Mouse (Mus musculus) thymus, postnatal 0 days (tissue): ENCODE measurements around the gene Limd2. TPM values are rescaled to one million over a fixed set of nuclear protein-coding genes. Genes with fewer than 3 reads are reported as not detected.
"Not testable (repeated sequence)": the region's sequence is repeated elsewhere in the genome, so short reads cannot be mapped to it uniquely, and the experiment has no call there.

Experiments used
- DNase-seq: peaks from one replicate; pipeline ENCODE4 v3.0.0-alpha.2; 2015; ENCODE audit warnings: low spot score
- polyA plus RNA-seq: library from polyadenylated mRNA; unstranded; fragments of >200 nt; fragmentation: Nextera tagmentation; extraction: Ambion mirVana; gene quantifications from 2 replicates; pipeline ENCODE4 v1.2.1, GENCODE M21; 2015

The Limd2 gene
- polyA plus RNA-seq, 1 experiment from 2014 or later, result 1,023 TPM

GRCm38 (mm10) chr11:106126727-106127373, 33.8 kb downstream of the Limd2 start:
- DNase-seq, result not testable (repeated sequence)

DNA sequence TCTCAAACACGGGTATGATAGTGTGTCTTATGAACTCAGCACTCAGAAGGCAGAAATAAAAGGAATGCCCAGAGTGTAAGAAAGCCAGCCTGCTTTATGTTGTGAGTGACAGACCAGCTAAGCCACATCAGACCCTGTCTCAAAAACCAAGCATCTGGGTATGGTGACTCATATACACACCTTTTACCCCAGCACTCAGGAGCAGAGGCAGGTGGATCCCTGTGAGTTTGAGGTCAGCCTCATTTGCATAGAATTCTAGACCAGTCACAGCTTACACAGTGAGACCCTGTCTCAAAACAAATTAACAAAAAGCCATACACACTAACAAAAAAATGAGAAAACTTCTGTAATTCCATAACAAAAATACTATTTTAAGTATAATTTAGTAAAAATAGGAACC, 34.8 kb downstream of the Limd2 start:
- no peak for DNase-seq

DNA sequence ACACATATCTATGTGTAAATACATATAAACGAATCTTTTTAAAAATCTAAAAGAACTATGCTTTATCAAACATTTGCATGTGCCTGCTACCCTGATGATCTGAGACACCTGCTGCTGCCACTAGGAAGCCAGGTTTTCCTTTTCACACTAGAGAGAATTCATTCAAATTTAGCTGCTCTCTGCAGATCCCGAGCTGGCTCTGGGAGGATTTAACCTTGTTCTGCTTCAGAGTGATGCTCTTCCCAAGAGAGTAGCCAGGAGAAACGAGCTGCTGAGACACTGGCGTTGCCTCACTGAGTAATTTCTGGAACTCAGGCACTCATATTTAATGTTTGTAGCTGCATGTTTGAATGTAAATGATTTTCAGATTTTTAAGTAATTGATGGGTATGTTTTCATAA, 35.9 kb downstream of the Limd2 start:
- DNase-seq, result no peak

DNA sequence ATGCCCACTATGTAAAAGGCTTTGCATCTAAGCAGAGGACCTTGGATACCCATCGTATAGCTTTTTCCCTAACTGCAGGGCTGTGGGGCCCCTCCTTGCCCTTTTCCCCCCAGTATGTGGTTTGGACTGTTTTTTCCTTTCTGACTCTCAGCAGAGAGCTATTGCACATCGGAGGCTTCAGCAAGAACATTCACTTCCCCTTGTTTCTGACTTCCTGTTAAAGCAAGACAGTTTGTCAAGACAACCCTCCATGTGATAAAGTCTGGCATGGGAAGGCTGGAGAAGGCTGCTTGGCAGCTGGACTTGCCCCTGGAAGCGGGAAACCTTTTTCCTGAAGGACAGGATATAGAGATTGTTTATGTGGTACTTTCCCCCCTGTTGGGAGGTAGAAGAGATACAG, 37.9 kb downstream of the Limd2 start:
- peak; percentile 41 for DNase-seq

GRCm38 (mm10) chr11:106122221-106122620, 38.4 kb downstream of the Limd2 start:
- no peak for DNase-seq

DNA sequence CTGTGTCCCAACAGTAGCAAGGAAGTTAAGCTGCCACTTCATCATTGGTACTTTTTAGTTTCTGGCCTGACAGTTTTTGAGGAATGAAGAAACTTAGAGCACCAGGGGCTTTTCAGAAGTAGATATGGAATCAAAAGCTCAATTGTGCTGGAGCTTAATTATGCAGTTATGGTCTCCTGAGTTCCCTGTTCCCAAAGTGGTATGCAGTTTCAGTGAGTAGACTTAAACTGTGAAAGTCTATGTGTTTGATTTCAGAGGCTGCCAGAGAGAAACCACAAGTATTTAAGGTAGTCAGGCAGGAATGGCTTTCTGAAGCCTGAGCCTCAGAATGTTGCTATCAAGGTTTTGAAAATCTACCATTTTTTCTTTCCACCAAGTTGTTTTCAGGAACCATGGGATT, 49.0 kb downstream of the Limd2 start:
- no peak for DNase-seq

Other genes starting within 250 kb of the Limd2 start
- gene Cyb561, start 207.5 kb downstream of the Limd2 start, polyA plus RNA-seq, result 7.2 and 8.5 TPM in 2 replicates
- gene Ace, start 192.9 kb downstream of the Limd2 start, polyA plus RNA-seq, result 0.88 and 1.3 TPM in 2 replicates
- not detected in 2 replicates for gene Ace3, start 166.2 kb downstream of the Limd2 start, polyA plus RNA-seq
- 1.5 TPM in 2 replicates for gene Kcnh6, start 152.7 kb downstream of the Limd2 start, polyA plus RNA-seq
- 44.0 and 48.3 TPM in 2 replicates for gene Dcaf7, start 124.0 kb downstream of the Limd2 start, polyA plus RNA-seq
- gene Taco1, start 94.8 kb downstream of the Limd2 start, polyA plus RNA-seq, result 10.1 and 11.5 TPM in 2 replicates
- gene Map3k3, start 76.2 kb downstream of the Limd2 start, polyA plus RNA-seq, result 13.6 and 16.9 TPM in 2 replicates
- gene Gm10840, start within 50 bp of the Limd2 start, polyA plus RNA-seq, result 0.54 and 0.78 TPM in 2 replicates
- 18.9 and 21.6 TPM in 2 replicates for gene Strada, start 41.3 kb upstream of the Limd2 start, polyA plus RNA-seq
- gene Ccdc47, start 55.5 kb upstream of the Limd2 start, polyA plus RNA-seq, result 57.0 and 63.1 TPM in 2 replicates
- gene Ddx42, start 56.1 kb upstream of the Limd2 start, polyA plus RNA-seq, result 58.3 and 67.8 TPM in 2 replicates
- 58.3 and 60.5 TPM in 2 replicates for gene Ftsj3, start 95.2 kb upstream of the Limd2 start, polyA plus RNA-seq
- 260 and 266 TPM in 2 replicates for gene Psmc5, start 95.3 kb upstream of the Limd2 start, polyA plus RNA-seq
- 139 and 157 TPM in 2 replicates for gene Smarcd2, start 112.1 kb upstream of the Limd2 start, polyA plus RNA-seq
- 0.40 and 0.54 TPM in 2 replicates for gene Tcam1, start 115.8 kb upstream of the Limd2 start, polyA plus RNA-seq
- 0.38 and 0.75 TPM in 2 replicates for gene Gh, start 141.0 kb upstream of the Limd2 start, polyA plus RNA-seq
- gene Cd79b, start 153.9 kb upstream of the Limd2 start, polyA plus RNA-seq, result 38.5 and 39.6 TPM in 2 replicates
- 0.04 TPM in 1 of 2 replicates, not detected in the other for gene Scn4a, start 192.4 kb upstream of the Limd2 start, polyA plus RNA-seq
- 31.2 and 33.1 TPM in 2 replicates for gene Prr29, start 204.6 kb upstream of the Limd2 start, polyA plus RNA-seq
- gene Icam2, start 227.2 kb upstream of the Limd2 start, polyA plus RNA-seq, result 123 and 124 TPM in 2 replicates